ENCODE assay signal across 8 mouse cellular contexts in genomic region chr13:24844983-24845955, GRCm38 (mm10). TPM values are rescaled to one million over a fixed set of nuclear protein-coding genes. Genes with fewer than 3 reads are reported as not detected.
DNase-seq lines count a peak whose midpoint lies in the region; ATAC-seq and TF ChIP-seq lines count a peak whose summit lies in the region.

Gene D130043K22Rik, plus strand, starts transcription at chr13:24845135.

- WGBS in lung, embryonic 14.5 days = 12% methylated on average over 40 of the region's 40 CpGs
- WGBS in liver, embryonic 11.5 days = 17% methylated on average over 40 of the region's 40 CpGs
- 9% methylated on average over 40 of the region's 40 CpGs for WGBS in neural tube, embryonic 14.5 days

- H3K9ac ChIP-seq in lung, embryonic 14.5 days = peak within 1 kb of the TSS; percentile 28; the same call in 1 of the 2 replicates
- no peak within 1 kb of the TSS for H3K9ac ChIP-seq in liver, embryonic 11.5 days (ENCODE audit: low read depth, low read length)
- H3K9ac ChIP-seq in neural tube, embryonic 14.5 days (replicated peaks; ENCODE audit: low read depth, low read length) = peak within 1 kb of the TSS; percentile 58

- H3K36me3 ChIP-seq in lung, embryonic 14.5 days (ENCODE audit: insufficient read depth) = peaks cover 18% of the 10 kb centered on the region; the same call in 1 of the 2 replicates
- H3K36me3 ChIP-seq in liver, embryonic 11.5 days (ENCODE audit: control insufficient read depth, insufficient read depth, low read length) = no peaks in the 10 kb centered on the region
- 0 out of 2 replicates have a peak, but pooled peaks cover 2% of the 10 kb centered on the region for H3K36me3 ChIP-seq in neural tube, embryonic 14.5 days (ENCODE audit: control insufficient read depth, insufficient read depth, low read length)

- H3K4me3 ChIP-seq in lung, embryonic 14.5 days (ENCODE audit: low read depth, low read length) = peak within 1 kb of the TSS; percentile 36
- H3K4me3 ChIP-seq in liver, embryonic 11.5 days (ENCODE audit: low read depth, low read length) = peak within 1 kb of the TSS; percentile 40
- peak within 1 kb of the TSS; percentile 57 for H3K4me3 ChIP-seq in neural tube, embryonic 14.5 days (ENCODE audit: low read depth, low read length)

- H3K27me3 ChIP-seq in lung, embryonic 14.5 days (ENCODE audit: insufficient read depth, low read length) = no peaks in the 10 kb centered on the region
- H3K27me3 ChIP-seq in liver, embryonic 11.5 days (replicated peaks; ENCODE audit: control insufficient read depth, insufficient read depth, low read length) = no peaks in the 10 kb centered on the region
- no peaks in the 10 kb centered on the region for H3K27me3 ChIP-seq in neural tube, embryonic 14.5 days (ENCODE audit: control insufficient read depth, insufficient read depth, low read length)

- peak; percentile 89 for ATAC-seq in lung, embryonic 14.5 days (ENCODE audit: insufficient read depth)
- peak; percentile 57 for ATAC-seq in liver, embryonic 11.5 days (replicated peaks; ENCODE audit: low FRiP score)
- ATAC-seq in neural tube, embryonic 14.5 days (ENCODE audit: low read depth) = peak; percentile 96
- no peak for ATAC-seq in activated CD4-positive, CD25-positive, alpha-beta regulatory T cell, adult 4 months

- peak; percentile 66 for DNase-seq in lung, embryonic 14.5 days
- no peak for DNase-seq in lung, postnatal 25 days (ENCODE audit: low spot score)
- DNase-seq in cerebellum, adult 9-11 months = peak; percentile 70
- peak; percentile 36 to 80 for DNase-seq in frontal cortex, adult 2 months (ENCODE audit: extremely low spot score in 1 of 2, low spot score in 1 of 2)
- peak; percentile 54 for DNase-seq in kidney, postnatal 10 days
- peak; percentile 66 for DNase-seq in liver, embryonic 11.5 days (ENCODE audit: low spot score)

- no peaks in the 10 kb centered on the region for H3K4me1 ChIP-seq in lung, embryonic 14.5 days (ENCODE audit: insufficient read depth)
- H3K4me1 ChIP-seq in liver, embryonic 11.5 days (replicated peaks; ENCODE audit: control insufficient read depth, insufficient read depth, low read length) = 0 out of 2 replicates have a peak, but pooled peaks cover 4% of the 10 kb centered on the region
- no peaks in the 10 kb centered on the region for H3K4me1 ChIP-seq in neural tube, embryonic 14.5 days (ENCODE audit: control insufficient read depth, insufficient read depth, low read length)

- H3K4me2 ChIP-seq in lung, embryonic 14.5 days = peak within 1 kb of the TSS; percentile 75
- peak within 1 kb of the TSS; percentile 67 for H3K4me2 ChIP-seq in liver, embryonic 11.5 days
- H3K4me2 ChIP-seq in neural tube, embryonic 14.5 days (ENCODE audit: low read depth, low read length) = peak within 1 kb of the TSS; percentile 50

- no peak for TF ChIP-seq CTCF in lung, embryonic 14.5 days (IDR thresholded peaks at IDR 0.05; ENCODE audit: low read depth)

- H3K27ac ChIP-seq in lung, embryonic 14.5 days (ENCODE audit: low read depth) = no peak within 1 kb of the TSS
- no peak within 1 kb of the TSS for H3K27ac ChIP-seq in liver, embryonic 11.5 days (ENCODE audit: low read depth, low read length)
- H3K27ac ChIP-seq in neural tube, embryonic 14.5 days (ENCODE audit: low read depth, low read length) = no peak within 1 kb of the TSS

- H3K9me3 ChIP-seq in lung, embryonic 14.5 days (ENCODE audit: low read depth, low read length) = no peaks in the 10 kb centered on the region
- no peaks in the 10 kb centered on the region for H3K9me3 ChIP-seq in liver, embryonic 11.5 days (ENCODE audit: control insufficient read depth, low read length)
- H3K9me3 ChIP-seq in neural tube, embryonic 14.5 days (ENCODE audit: control insufficient read depth, low read length) = no peaks in the 10 kb centered on the region

RNA-seq across cellular contexts. Expression of gene D130043K22Rik, which starts in this region (rescaled TPM):
- polyA plus RNA-seq in lung, embryonic 14.5 days (2014; fragmentation: Nextera tagmentation; extraction: Ambion mirVana) = 0.12 and 0.14 TPM in 2 replicates
- polyA plus RNA-seq in frontal cortex, adult 2 months (2012; rRNA removed) = 10.8 and 13.1 TPM in 2 replicates
- polyA plus RNA-seq in liver, embryonic 11.5 days (2014; fragmentation: Nextera tagmentation; extraction: Ambion mirVana) = 0.40 TPM in 1 of 2 replicates, not detected in the other
- 6.1 and 7.0 TPM in 2 replicates for polyA plus RNA-seq in neural tube, embryonic 14.5 days (2014; fragmentation: Nextera tagmentation; extraction: Ambion mirVana)
- polyA plus RNA-seq in activated CD4-positive, CD25-positive, alpha-beta regulatory T cell, adult 4 months (2017; shearing (Covaris generic)) = under 1 TPM; 0.24 to 0.25 TPM

Comparison
In these comparisons a context has a peak if more than half of its experiments do, and no peak if none do; other contexts are left out.
1. Peak in DNase-seq, ATAC-seq, H3K4me3 ChIP-seq, H3K9ac ChIP-seq and H3K4me2 ChIP-seq in lung, embryonic 14.5 days; RNA of the gene not detected or under 1 TPM.
2. Peak in DNase-seq, ATAC-seq, H3K4me3 ChIP-seq and H3K4me2 ChIP-seq in liver, embryonic 11.5 days; RNA of the gene not detected or under 1 TPM.